ENCODE assay signal across 11 mouse cellular contexts in genomic region chrX:71664688-71665026, GRCm38 (mm10). TPM values are rescaled to one million over a fixed set of nuclear protein-coding genes. Genes with fewer than 3 reads are reported as not detected.
DNase-seq lines count a peak whose midpoint lies in the region; ATAC-seq and TF ChIP-seq lines count a peak whose summit lies in the region.
"Had no signal": no experiment of that assay in that cellular context is flagged by ENCODE, and none has a peak within 500 bp of the region (broad histone marks: within the 10 kb centered on the region; RNA-seq: fewer than 3 reads in every experiment).

No protein-coding gene starts in this region.

- no peak for TF ChIP-seq CTCF in layer of hippocampus, adult 2 months (conservative IDR thresholded peaks at IDR 0.05)

- 8% methylated on average over 15 of the region's 15 CpGs for WGBS in heart, embryonic 16.5 days
- WGBS in hindbrain, embryonic 16.5 days: 22% methylated on average over 13 of the region's 15 CpGs
- WGBS in midbrain, embryonic 16.5 days: 16% methylated on average over 15 of the region's 15 CpGs

- no peak overlapping the region for H3K9ac ChIP-seq in heart, embryonic 16.5 days (ENCODE audit: low read length)
- H3K9ac ChIP-seq in hindbrain, embryonic 16.5 days (ENCODE audit: low read depth, low read length): peak overlapping the region; percentile 45
- peak overlapping the region; percentile 52 for H3K9ac ChIP-seq in midbrain, embryonic 16.5 days (ENCODE audit: low read depth, low read length)

- H3K4me1 ChIP-seq in heart, embryonic 16.5 days (ENCODE audit: control insufficient read depth, insufficient read depth, low read length): no peaks in the 10 kb centered on the region
- H3K4me1 ChIP-seq in hindbrain, embryonic 16.5 days (ENCODE audit: control insufficient read depth, insufficient read depth, low read depth, low read length): peaks cover 2% of the 10 kb centered on the region; the same call in 1 of the 2 replicates
- no peaks in the 10 kb centered on the region for H3K4me1 ChIP-seq in midbrain, embryonic 16.5 days (ENCODE audit: control insufficient read depth, insufficient read depth, low read length)

- H3K36me3 ChIP-seq in heart, embryonic 16.5 days (ENCODE audit: control insufficient read depth, insufficient read depth): no peaks in the 10 kb centered on the region
- H3K36me3 ChIP-seq in hindbrain, embryonic 16.5 days (ENCODE audit: control insufficient read depth, insufficient read depth, low read length): no peaks in the 10 kb centered on the region
- no peaks in the 10 kb centered on the region for H3K36me3 ChIP-seq in midbrain, embryonic 16.5 days (ENCODE audit: control insufficient read depth, insufficient read depth, low read length)

- peak overlapping the region; percentile 53 for H3K4me3 ChIP-seq in heart, embryonic 16.5 days (ENCODE audit: low read length)
- H3K4me3 ChIP-seq in hindbrain, embryonic 16.5 days (ENCODE audit: low read length): peak overlapping the region; percentile 50
- H3K4me3 ChIP-seq in midbrain, embryonic 16.5 days (ENCODE audit: low read depth, low read length): peak overlapping the region; percentile 48
- no peak overlapping the region; the same call in 1 of the 2 replicates for H3K4me3 ChIP-seq in layer of hippocampus, adult 2 months

- H3K27ac ChIP-seq in heart, embryonic 16.5 days (ENCODE audit: low read length): no peak overlapping the region
- H3K27ac ChIP-seq in hindbrain, embryonic 16.5 days (ENCODE audit: low read depth, low read length): no peak overlapping the region
- H3K27ac ChIP-seq in midbrain, embryonic 16.5 days (ENCODE audit: low read length): no peak overlapping the region
- no peak overlapping the region for H3K27ac ChIP-seq in layer of hippocampus, adult 2 months

- peaks cover 6% of the 10 kb centered on the region for H3K9me3 ChIP-seq in heart, embryonic 16.5 days (replicated peaks; ENCODE audit: control insufficient read depth, low read length)
- H3K9me3 ChIP-seq in hindbrain, embryonic 16.5 days (ENCODE audit: control insufficient read depth, low read length): peaks cover 10% of the 10 kb centered on the region
- peaks cover 7% of the 10 kb centered on the region; the same call in 1 of the 2 replicates for H3K9me3 ChIP-seq in midbrain, embryonic 16.5 days (replicated peaks; ENCODE audit: control insufficient read depth, low read length, poor library complexity, severe bottlenecking)

- no peak for DNase-seq in heart, postnatal 36 days
- DNase-seq in embryo, embryonic 10.5 days (ENCODE audit: low spot score): peak; percentile 46
- no peak for DNase-seq in layer of hippocampus, adult 2 months (ENCODE audit: low spot score in 2 of 2)
- no peak for DNase-seq in urinary bladder, postnatal 36 days (ENCODE audit: low spot score in 2 of 2)
- DNase-seq in frontal cortex, postnatal 10 days (ENCODE audit: low spot score in 2 of 2): no peak
- DNase-seq: kidney, adult 18-20 months; thymus, postnatal 25 days had no signal

- intact Hi-C loops in heart, postnatal 36 days (cut with DNase I): no loop called here

- peaks cover 55% of the 10 kb centered on the region for H3K27me3 ChIP-seq in heart, embryonic 16.5 days (ENCODE audit: control insufficient read depth, insufficient read depth, low read length)
- H3K27me3 ChIP-seq in hindbrain, embryonic 16.5 days (replicated peaks; ENCODE audit: control insufficient read depth, insufficient read depth, low read length): peaks cover 13% of the 10 kb centered on the region
- peaks cover 12% of the 10 kb centered on the region for H3K27me3 ChIP-seq in midbrain, embryonic 16.5 days (ENCODE audit: control insufficient read depth, insufficient read depth, low read depth, low read length)
- H3K27me3 ChIP-seq: CH12.LX had no signal

- peak overlapping the region; percentile 70 for H3K4me2 ChIP-seq in heart, embryonic 16.5 days (ENCODE audit: low read depth, low read length)
- peak overlapping the region; percentile 81 for H3K4me2 ChIP-seq in hindbrain, embryonic 16.5 days (ENCODE audit: low read length)
- peak overlapping the region; percentile 77 for H3K4me2 ChIP-seq in midbrain, embryonic 16.5 days (ENCODE audit: low read length)

- ATAC-seq in heart, embryonic 16.5 days (replicated peaks; ENCODE audit: extremely low read depth, insufficient read depth, low FRiP score): no peak
- ATAC-seq in hindbrain, embryonic 16.5 days: peak; percentile 52
- ATAC-seq in midbrain, embryonic 16.5 days: peak; percentile 59; the same call in 1 of the 2 replicates

RNA-seq across cellular contexts. Expression of gene Gpr50, which starts 1.2 kb away (rescaled TPM):
- polyA plus RNA-seq in heart, embryonic 16.5 days (2015; fragmentation: Nextera tagmentation; extraction: Ambion mirVana): 0.21 and 0.64 TPM in 2 replicates
- total RNA-seq in heart, postnatal 36 days (2021): not detected
- polyA plus RNA-seq in hindbrain, embryonic 16.5 days (2015; fragmentation: Nextera tagmentation; extraction: Ambion mirVana): 2.3 and 2.5 TPM in 2 replicates
- 3.1 and 3.8 TPM in 2 replicates for polyA plus RNA-seq in midbrain, embryonic 16.5 days (2015; fragmentation: Nextera tagmentation; extraction: Ambion mirVana)
- total RNA-seq in layer of hippocampus, adult 2 months (2021): under 1 TPM in 1 of 2 experiments, not detected in 1; 0.10 TPM
- total RNA-seq: CH12.LX had no signal
